23 mouse cellular contexts compared by ENCODE assay signal in the genomic region with DNA sequence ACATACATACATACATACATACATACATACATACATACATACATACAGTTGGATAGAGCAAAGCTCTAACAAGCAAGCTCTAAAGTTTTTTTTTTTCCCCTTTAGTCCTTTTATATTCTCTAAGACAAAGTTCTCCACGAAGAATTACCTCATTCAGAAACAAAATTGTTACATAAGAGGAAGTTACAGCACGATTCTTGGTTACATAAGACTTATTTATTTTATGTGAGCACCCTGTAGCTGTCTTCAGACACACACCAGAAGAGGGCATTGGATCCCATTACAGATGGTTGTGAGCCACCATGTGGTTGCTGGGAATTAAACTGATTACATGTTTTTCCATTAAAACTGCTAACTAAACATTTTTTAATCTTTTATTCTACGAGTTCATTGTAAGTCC. TPM values are rescaled to one million over a fixed set of nuclear protein-coding genes. Genes with fewer than 3 reads are reported as not detected.
"Had no signal": no experiment of that assay in that cellular context is flagged by ENCODE, and none has a peak within 500 bp of the region (broad histone marks: within the 10 kb centered on the region; RNA-seq: fewer than 3 reads in every experiment).

No protein-coding gene starts in this region.

- DNase-seq: kidney, adult 11 months; kidney, postnatal 14 days; layer of hippocampus, postnatal 36 days; retina, postnatal 1 day; right cerebral cortex, postnatal 4 days; spleen, adult 18-20 months; thymus, adult 2 months; thymus, postnatal 25 days had no signal

- H3K9ac ChIP-seq: limb, embryonic 13.5 days; liver, embryonic 12.5 days; midbrain, embryonic 12.5 days; neural tube, embryonic 13.5 days had no signal

- H3K27ac ChIP-seq: limb, embryonic 13.5 days; liver, embryonic 12.5 days; midbrain, embryonic 12.5 days; neural tube, embryonic 13.5 days had no signal

- H3K36me3 ChIP-seq: limb, embryonic 13.5 days; liver, embryonic 12.5 days; midbrain, embryonic 12.5 days; neural tube, embryonic 13.5 days had no signal

- H3K9me3 ChIP-seq: limb, embryonic 13.5 days; midbrain, embryonic 12.5 days; neural tube, embryonic 13.5 days had no signal

- H3K4me2 ChIP-seq: limb, embryonic 13.5 days; liver, embryonic 12.5 days; midbrain, embryonic 12.5 days; neural tube, embryonic 13.5 days had no signal

- ATAC-seq: liver, embryonic 12.5 days; midbrain, embryonic 16.5 days had no signal

- H3K4me3 ChIP-seq: limb, embryonic 13.5 days; liver, embryonic 12.5 days; midbrain, embryonic 12.5 days; neural tube, embryonic 13.5 days had no signal

RNA-seq across cellular contexts. Expression of a gene that starts 17.5 kb away (rescaled TPM):
- total RNA-seq: megakaryocyte-erythroid progenitor cell, adult 5-6 weeks had no signal
- polyA plus RNA-seq: intestine, embryonic 14.5 days; liver, embryonic 16.5 days had no signal

RNA-seq across cellular contexts. Expression of a gene that starts 52.0 kb away (rescaled TPM):
- total RNA-seq: layer of hippocampus, postnatal 36 days; left cerebral cortex, adult 8-10 months; left cerebral cortex, postnatal 36 days had no signal
- polyA plus RNA-seq: intestine, embryonic 14.5 days; kidney, embryonic 14.5 days; large intestine, adult 2 months; liver, embryonic 12.5 days; liver, embryonic 16.5 days; lung, embryonic 16.5 days; midbrain, embryonic 12.5 days; midbrain, embryonic 16.5 days; neural tube, embryonic 13.5 days; stomach, embryonic 14.5 days; thymus, adult 2 months; urinary bladder, adult 2 months had no signal
